Mouse (Mus musculus) kidney, embryonic 16.5 days (tissue): ENCODE measurements at regions not wholly inside any gene's neighbourhood (a gene's known extent, or its start where the extent isn't known, plus 50 kb on each side); places are given as distances from the start of the nearest gene placed in this dataset.
A peak's percentile ranks its signal among the peaks of the same experiment; 100 is the strongest.

Experiments used
- ATAC-seq: fragments of 200-750 bp; cut with Nextera tagmentation; 2 replicates; pipeline ENCODE4 v1.8.0; 2017; ENCODE audit warnings: moderate TSS enrichment; ENCODE audit not compliant: low FRiP score, low TSS enrichment
- H3K27ac ChIP-seq: fragments of 300-500 bp; sonication (generic); 2 replicates; pipeline ENCODE4 v1.5.1; 2014; ENCODE audit warnings: low read length
- H3K27me3 ChIP-seq: fragments of 300-500 bp; sonication (generic); 2 replicates; pipeline ENCODE4 v1.6.1; 2014; ENCODE audit warnings: low read length, control low read depth, mixed read lengths; ENCODE audit not compliant: insufficient read depth
- H3K36me3 ChIP-seq: fragments of 300-500 bp; sonication (generic); 2 replicates; pipeline ENCODE4 v1.6.1; 2014; ENCODE audit warnings: low read length, control low read depth, mixed read lengths; ENCODE audit not compliant: insufficient read depth
- H3K4me1 ChIP-seq: fragments of 300-500 bp; sonication (generic); 2 replicates; pipeline ENCODE4 v1.6.1; 2014; ENCODE audit warnings: low read length, control low read depth, mixed read lengths; ENCODE audit not compliant: insufficient read depth
- H3K4me2 ChIP-seq: fragments of 300-500 bp; sonication (generic); replicated peaks from 2 replicates; pipeline ENCODE4 v1.6.1; 2014; ENCODE audit warnings: low read depth, low read length
- H3K4me3 ChIP-seq: fragments of 300-500 bp; sonication (generic); 2 replicates; pipeline ENCODE4 v1.5.1; 2014; ENCODE audit warnings: mild to moderate bottlenecking, low read length
- H3K9ac ChIP-seq: fragments of 300-500 bp; sonication (generic); replicated peaks from 2 replicates; pipeline ENCODE4 v1.6.1; 2014; ENCODE audit warnings: low read length
- H3K9me3 ChIP-seq: fragments of 300-500 bp; sonication (generic); 2 replicates; pipeline ENCODE4 v1.6.1; 2016; ENCODE audit warnings: low read length, control low read depth
- WGBS: fragments of 180-500 bp; shearing (Covaris S2); extraction: QIAGEN DNeasy Blood & Tissue Kit; methylation state at CpG from one replicate; pipeline ENCODE4 v1.1.7; 2014; 5-methylcytosine and 5-hydroxymethylcytosine counted together

- no peak overlapping the region for H3K9ac ChIP-seq
- no peaks in the 10 kb centered on the region for H3K4me1 ChIP-seq
- no peak overlapping the region for H3K4me3 ChIP-seq
- H3K27ac ChIP-seq = no peak overlapping the region
- no peak overlapping the region for H3K4me2 ChIP-seq
- WGBS = 79% methylated on average over 4 of the region's 4 CpGs
- H3K27me3 ChIP-seq = no peaks in the 10 kb centered on the region
- H3K36me3 ChIP-seq = no peaks in the 10 kb centered on the region
- H3K9me3 ChIP-seq = no peaks in the 10 kb centered on the region
- no peak for ATAC-seq
Measured at GRCm38 (mm10) chr4:55874276-55874675, 342.0 kb upstream of the Klf4 start.

- H3K36me3 ChIP-seq = no peaks in the 10 kb centered on the region
- no peaks in the 10 kb centered on the region for H3K9me3 ChIP-seq
- no peak overlapping the region for H3K27ac ChIP-seq
- H3K9ac ChIP-seq = no peak overlapping the region
- 70% methylated on average over 2 of the region's 2 CpGs for WGBS
- no peaks in the 10 kb centered on the region for H3K4me1 ChIP-seq
- H3K4me3 ChIP-seq = no peak overlapping the region
- no peaks in the 10 kb centered on the region for H3K27me3 ChIP-seq
- H3K4me2 ChIP-seq = no peak overlapping the region
- ATAC-seq = no peak
Measured at GRCm38 (mm10) chr4:55860055-55860454, 327.8 kb upstream of the Klf4 start.

- Histone ChIP-seq H3K4me2 (no peak overlapping the region), H3K9me3 (no peaks in the 10 kb centered on the region), H3K27me3 (no peaks in the 10 kb centered on the region), H3K4me1 (no peaks in the 10 kb centered on the region), H3K9ac (no peak overlapping the region), H3K4me3 (no peak overlapping the region), H3K36me3 (no peaks in the 10 kb centered on the region), H3K27ac (no peak overlapping the region)
- no peak for ATAC-seq
- WGBS = 78% methylated on average over 2 of the region's 2 CpGs
Measured at GRCm38 (mm10) chr4:55859211-55859761, 327.0 kb upstream of the Klf4 start.

- ATAC-seq = no peak
- Histone ChIP-seq H3K27ac (no peak overlapping the region), H3K36me3 (no peaks in the 10 kb centered on the region), H3K27me3 (no peaks in the 10 kb centered on the region), H3K4me3 (no peak overlapping the region), H3K9ac (no peak overlapping the region), H3K4me1 (no peaks in the 10 kb centered on the region), H3K9me3 (no peaks in the 10 kb centered on the region), H3K4me2 (no peak overlapping the region)
- WGBS = 100% methylated on average over 1 of the region's 1 CpGs
Measured at GRCm38 (mm10) chr4:55851430-55851829, 319.2 kb upstream of the Klf4 start.

- Histone ChIP-seq H3K4me2 (no peak overlapping the region), H3K36me3 (no peaks in the 10 kb centered on the region), H3K27me3 (no peaks in the 10 kb centered on the region), H3K27ac (no peak overlapping the region), H3K4me1 (no peaks in the 10 kb centered on the region), H3K9ac (no peak overlapping the region), H3K9me3 (no peaks in the 10 kb centered on the region), H3K4me3 (no peak overlapping the region)
- WGBS = 73% methylated on average over 5 of the region's 5 CpGs
- ATAC-seq = no peak
Measured at GRCm38 (mm10) chr4:55851027-55851426, 318.8 kb upstream of the Klf4 start.

- Histone ChIP-seq H3K9ac (no peak overlapping the region), H3K9me3 (no peaks in the 10 kb centered on the region), H3K36me3 (no peaks in the 10 kb centered on the region), H3K4me3 (no peak overlapping the region), H3K4me2 (no peak overlapping the region), H3K27me3 (no peaks in the 10 kb centered on the region), H3K27ac (no peak overlapping the region), H3K4me1 (no peaks in the 10 kb centered on the region)
- ATAC-seq = peak; percentile 65; the same call in 1 of the 2 replicates
- 51% methylated on average over 12 of the region's 12 CpGs for WGBS
Measured at GRCm38 (mm10) chr4:55843727-55844401, 311.6 kb upstream of the Klf4 start.

GRCm38 (mm10) chr4:55838568-55838967, 306.3 kb upstream of the Klf4 start:
- H3K27ac ChIP-seq = no peak overlapping the region
- H3K36me3 ChIP-seq = no peaks in the 10 kb centered on the region
- ATAC-seq = no peak
- no peak overlapping the region for H3K9ac ChIP-seq
- H3K27me3 ChIP-seq = no peaks in the 10 kb centered on the region
- no peak overlapping the region for H3K4me2 ChIP-seq
- 89% methylated on average over 3 of the region's 3 CpGs for WGBS
- H3K9me3 ChIP-seq = no peaks in the 10 kb centered on the region
- H3K4me3 ChIP-seq = no peak overlapping the region
- no peaks in the 10 kb centered on the region for H3K4me1 ChIP-seq

GRCm38 (mm10) chr4:55824047-55824760, 291.9 kb upstream of the Klf4 start:
- H3K4me3 ChIP-seq = no peak overlapping the region
- H3K4me1 ChIP-seq = no peaks in the 10 kb centered on the region
- H3K9me3 ChIP-seq = no peaks in the 10 kb centered on the region
- no peak for ATAC-seq
- no peaks in the 10 kb centered on the region for H3K27me3 ChIP-seq
- WGBS = 75% methylated on average over 9 of the region's 9 CpGs
- H3K4me2 ChIP-seq = no peak overlapping the region
- H3K9ac ChIP-seq = no peak overlapping the region
- H3K27ac ChIP-seq = no peak overlapping the region
- H3K36me3 ChIP-seq = no peaks in the 10 kb centered on the region

GRCm38 (mm10) chr4:55823583-55823982, 291.3 kb upstream of the Klf4 start:
- no peak overlapping the region for H3K4me3 ChIP-seq
- no peak overlapping the region for H3K4me2 ChIP-seq
- ATAC-seq = no peak
- H3K4me1 ChIP-seq = no peaks in the 10 kb centered on the region
- H3K36me3 ChIP-seq = no peaks in the 10 kb centered on the region
- H3K9ac ChIP-seq = no peak overlapping the region
- H3K27me3 ChIP-seq = no peaks in the 10 kb centered on the region
- WGBS = 78% methylated on average over 1 of the region's 1 CpGs
- no peak overlapping the region for H3K27ac ChIP-seq
- no peaks in the 10 kb centered on the region for H3K9me3 ChIP-seq
